Mouse (Mus musculus): Measurements from ENCODE around the gene Apaf1. TPM values are rescaled to one million over a fixed set of nuclear protein-coding genes. Genes with fewer than 3 reads are reported as not detected.

Gene Apaf1
- polyA plus RNA-seq, 1 experiment from 2014 or later = 20.4 TPM

- Histone ChIP-seq H3K4me2 (ENCODE audit: low read depth, low read length) (no peak overlapping the region), H3K9ac (replicated peaks; ENCODE audit: low read depth, low read length) (no peak overlapping the region), H3K27ac (ENCODE audit: low read depth, low read length) (no peak overlapping the region), H3K4me3 (ENCODE audit: low read depth, low read length) (no peak overlapping the region), H3K27me3 (ENCODE audit: control insufficient read depth, insufficient read depth, low read length) (no peaks in the 10 kb centered on the region), H3K9me3 (ENCODE audit: control insufficient read depth, low read length) (no peaks in the 10 kb centered on the region), H3K4me1 (ENCODE audit: control insufficient read depth, insufficient read depth, low read length) (no peaks in the 10 kb centered on the region), H3K36me3 (ENCODE audit: control insufficient read depth, insufficient read depth, low read length) (no peaks in the 10 kb centered on the region; the same call in 1 of the 2 replicates)
- WGBS = 92% methylated on average over 4 of the region's 4 CpGs
- ATAC-seq (ENCODE audit: low read depth) = no peak
Observed at GRCm38 (mm10) chr10:91092812-91093211, 10.2 kb upstream of the Apaf1 start.

- peak overlapping the region; percentile 71 for H3K4me2 ChIP-seq (ENCODE audit: low read depth, low read length)
- no peaks in the 10 kb centered on the region for H3K36me3 ChIP-seq (ENCODE audit: control insufficient read depth, insufficient read depth, low read length)
- ATAC-seq (ENCODE audit: low read depth) = no peak
- H3K9ac ChIP-seq (replicated peaks; ENCODE audit: low read depth, low read length) = peak overlapping the region; percentile 62
- H3K9me3 ChIP-seq (ENCODE audit: control insufficient read depth, low read length) = no peaks in the 10 kb centered on the region
- H3K27me3 ChIP-seq (ENCODE audit: control insufficient read depth, insufficient read depth, low read length) = no peaks in the 10 kb centered on the region
- H3K4me1 ChIP-seq (ENCODE audit: control insufficient read depth, insufficient read depth, low read length) = no peaks in the 10 kb centered on the region
- H3K27ac ChIP-seq (ENCODE audit: low read depth, low read length) = peak overlapping the region; percentile 64
- 49% methylated on average over 12 of the region's 12 CpGs for WGBS
- peak overlapping the region; percentile 77 for H3K4me3 ChIP-seq (ENCODE audit: low read depth, low read length)
Observed at GRCm38 (mm10) chr10:91083393-91083927, 890 bp upstream of the Apaf1 start.

- Histone ChIP-seq H3K27me3 (ENCODE audit: control insufficient read depth, insufficient read depth, low read length) (no peaks in the 10 kb centered on the region), H3K36me3 (ENCODE audit: control insufficient read depth, insufficient read depth, low read length) (no peaks in the 10 kb centered on the region; the same call in 1 of the 2 replicates), H3K9me3 (ENCODE audit: control insufficient read depth, low read length) (no peaks in the 10 kb centered on the region), H3K4me3 (ENCODE audit: low read depth, low read length) (peak overlapping the region; percentile 77), H3K4me2 (ENCODE audit: low read depth, low read length) (peak overlapping the region; percentile 71), H3K4me1 (ENCODE audit: control insufficient read depth, insufficient read depth, low read length) (no peaks in the 10 kb centered on the region), H3K9ac (replicated peaks; ENCODE audit: low read depth, low read length) (peak overlapping the region; percentile 82), H3K27ac (ENCODE audit: low read depth, low read length) (peak overlapping the region; percentile 79)
- ATAC-seq (ENCODE audit: low read depth) = peak; percentile 60
- under 1% methylated on average over 27 of the region's 27 CpGs for WGBS
Observed at GRCm38 (mm10) chr10:91081959-91082507, 537 bp downstream of the Apaf1 start.

- no peak overlapping the region for H3K9ac ChIP-seq (replicated peaks; ENCODE audit: low read depth, low read length)
- 93% methylated on average over 5 of the region's 5 CpGs for WGBS
- H3K27me3 ChIP-seq (ENCODE audit: control insufficient read depth, insufficient read depth, low read length) = no peaks in the 10 kb centered on the region
- no peak overlapping the region for H3K4me3 ChIP-seq (ENCODE audit: low read depth, low read length)
- no peak for ATAC-seq (ENCODE audit: low read depth)
- H3K4me1 ChIP-seq (ENCODE audit: control insufficient read depth, insufficient read depth, low read length) = no peaks in the 10 kb centered on the region
- H3K9me3 ChIP-seq (ENCODE audit: control insufficient read depth, low read length) = no peaks in the 10 kb centered on the region
- H3K27ac ChIP-seq (ENCODE audit: low read depth, low read length) = no peak overlapping the region
- no peaks in the 10 kb centered on the region; the same call in 1 of the 2 replicates for H3K36me3 ChIP-seq (ENCODE audit: control insufficient read depth, insufficient read depth, low read length)
- H3K4me2 ChIP-seq (ENCODE audit: low read depth, low read length) = no peak overlapping the region
Observed at GRCm38 (mm10) chr10:91080540-91080939, 2.0 kb downstream of the Apaf1 start.

GRCm38 (mm10) chr10:91076667-91077066 lies 5.9 kb downstream of the Apaf1 start:
- Histone ChIP-seq H3K27me3 (ENCODE audit: control insufficient read depth, insufficient read depth, low read length) (no peaks in the 10 kb centered on the region), H3K27ac (ENCODE audit: low read depth, low read length) (no peak overlapping the region), H3K4me2 (ENCODE audit: low read depth, low read length) (no peak overlapping the region), H3K9ac (replicated peaks; ENCODE audit: low read depth, low read length) (no peak overlapping the region), H3K9me3 (ENCODE audit: control insufficient read depth, low read length) (no peaks in the 10 kb centered on the region), H3K4me1 (ENCODE audit: control insufficient read depth, insufficient read depth, low read length) (no peaks in the 10 kb centered on the region), H3K36me3 (ENCODE audit: control insufficient read depth, insufficient read depth, low read length) (no peaks in the 10 kb centered on the region; the same call in 1 of the 2 replicates), H3K4me3 (ENCODE audit: low read depth, low read length) (no peak overlapping the region)
- 94% methylated on average over 2 of the region's 2 CpGs for WGBS
- no peak for ATAC-seq (ENCODE audit: low read depth)

GRCm38 (mm10) chr10:91073345-91073744 lies 9.2 kb downstream of the Apaf1 start:
- Histone ChIP-seq H3K36me3 (ENCODE audit: control insufficient read depth, insufficient read depth, low read length) (no peaks in the 10 kb centered on the region; the same call in 1 of the 2 replicates), H3K4me1 (ENCODE audit: control insufficient read depth, insufficient read depth, low read length) (no peaks in the 10 kb centered on the region), H3K4me3 (ENCODE audit: low read depth, low read length) (no peak overlapping the region), H3K4me2 (ENCODE audit: low read depth, low read length) (no peak overlapping the region), H3K9ac (replicated peaks; ENCODE audit: low read depth, low read length) (no peak overlapping the region), H3K9me3 (ENCODE audit: control insufficient read depth, low read length) (no peaks in the 10 kb centered on the region), H3K27ac (ENCODE audit: low read depth, low read length) (no peak overlapping the region), H3K27me3 (ENCODE audit: control insufficient read depth, insufficient read depth, low read length) (no peaks in the 10 kb centered on the region)
- 96% methylated on average over 3 of the region's 3 CpGs for WGBS
- ATAC-seq (ENCODE audit: low read depth) = no peak

GRCm38 (mm10) chr10:91071768-91072167 lies 10.8 kb downstream of the Apaf1 start:
- ATAC-seq (ENCODE audit: low read depth) = no peak
- WGBS = 67% methylated on average over 1 of the region's 1 CpGs

DNA sequence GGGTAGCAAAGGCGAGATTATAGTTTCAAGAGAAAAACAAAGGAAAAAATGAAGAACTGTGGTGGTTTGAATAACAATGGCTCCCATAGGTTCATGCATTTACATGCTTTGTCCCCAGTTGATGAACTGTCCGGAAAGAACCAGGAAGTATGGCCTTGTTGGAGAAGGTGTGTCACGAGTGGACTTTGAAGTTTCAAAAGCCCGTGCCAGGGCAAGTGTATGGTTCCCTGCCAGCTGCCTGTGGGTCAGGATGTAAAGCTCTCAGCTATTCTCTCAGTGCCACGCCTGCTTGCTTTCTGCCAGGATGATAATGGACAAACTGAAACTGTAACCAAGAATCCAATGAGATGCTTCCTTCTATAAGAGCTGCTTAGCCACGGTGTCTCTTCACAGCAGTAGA lies 20.2 kb downstream of the Apaf1 start:
- Histone ChIP-seq H3K4me2 (ENCODE audit: low read depth, low read length) (no peak overlapping the region), H3K9ac (replicated peaks; ENCODE audit: low read depth, low read length) (no peak overlapping the region), H3K9me3 (ENCODE audit: control insufficient read depth, low read length) (no peaks in the 10 kb centered on the region), H3K27me3 (ENCODE audit: control insufficient read depth, insufficient read depth, low read length) (no peaks in the 10 kb centered on the region), H3K4me1 (ENCODE audit: control insufficient read depth, insufficient read depth, low read length) (no peaks in the 10 kb centered on the region), H3K4me3 (ENCODE audit: low read depth, low read length) (no peak overlapping the region), H3K36me3 (ENCODE audit: control insufficient read depth, insufficient read depth, low read length) (peaks cover 13% of the 10 kb centered on the region), H3K27ac (ENCODE audit: low read depth, low read length) (no peak overlapping the region)
- WGBS = 94% methylated on average over 6 of the region's 6 CpGs
- no peak for ATAC-seq (ENCODE audit: low read depth)

More at GRCm38 (mm10) chr10:91071768-91072167, 10.8 kb downstream of the Apaf1 start:
- H3K27ac ChIP-seq (ENCODE audit: low read depth, low read length) = no peak overlapping the region
- no peaks in the 10 kb centered on the region; the same call in 1 of the 2 replicates for H3K36me3 ChIP-seq (ENCODE audit: control insufficient read depth, insufficient read depth, low read length)
- no peak overlapping the region for H3K4me3 ChIP-seq (ENCODE audit: low read depth, low read length)
- no peak overlapping the region for H3K4me2 ChIP-seq (ENCODE audit: low read depth, low read length)
- H3K9ac ChIP-seq (replicated peaks; ENCODE audit: low read depth, low read length) = no peak overlapping the region
- no peaks in the 10 kb centered on the region for H3K4me1 ChIP-seq (ENCODE audit: control insufficient read depth, insufficient read depth, low read length)
- H3K27me3 ChIP-seq (ENCODE audit: control insufficient read depth, insufficient read depth, low read length) = no peaks in the 10 kb centered on the region
- H3K9me3 ChIP-seq (ENCODE audit: control insufficient read depth, low read length) = no peaks in the 10 kb centered on the region

DNA sequence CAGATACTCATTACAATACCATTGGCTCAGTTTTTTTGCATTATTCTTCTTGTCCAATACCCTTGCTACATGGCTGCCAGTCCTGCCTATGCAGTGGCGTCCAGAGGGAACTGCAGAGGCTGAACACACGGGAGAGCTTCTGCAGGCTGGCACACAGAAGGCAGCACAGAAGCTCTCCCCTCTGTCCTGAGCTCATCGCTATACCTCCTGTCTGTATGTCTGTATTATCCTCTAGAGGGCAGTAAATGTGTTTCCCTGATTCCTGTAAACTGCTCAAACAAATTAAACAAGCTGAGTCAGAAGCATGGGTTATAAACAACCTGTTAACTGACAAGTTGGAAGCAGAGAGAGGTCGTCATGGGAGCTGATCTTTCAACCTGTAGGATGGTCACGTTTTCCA lies 21.8 kb downstream of the Apaf1 start:
- no peak overlapping the region for H3K4me2 ChIP-seq (ENCODE audit: low read depth, low read length)
- no peak overlapping the region for H3K27ac ChIP-seq (ENCODE audit: low read depth, low read length)
- peaks cover 8% of the 10 kb centered on the region; the same call in 1 of the 2 replicates for H3K36me3 ChIP-seq (ENCODE audit: control insufficient read depth, insufficient read depth, low read length)
- no peak overlapping the region for H3K4me3 ChIP-seq (ENCODE audit: low read depth, low read length)
- H3K4me1 ChIP-seq (ENCODE audit: control insufficient read depth, insufficient read depth, low read length) = no peaks in the 10 kb centered on the region
- ATAC-seq (ENCODE audit: low read depth) = peak; percentile 66; the same call in 1 of the 2 replicates
- no peaks in the 10 kb centered on the region for H3K9me3 ChIP-seq (ENCODE audit: control insufficient read depth, low read length)
- 25% methylated on average over 5 of the region's 5 CpGs for WGBS
- H3K27me3 ChIP-seq (ENCODE audit: control insufficient read depth, insufficient read depth, low read length) = no peaks in the 10 kb centered on the region
- no peak overlapping the region for H3K9ac ChIP-seq (replicated peaks; ENCODE audit: low read depth, low read length)

Measured in neural tube, embryonic 14.5 days (tissue).